Mouse (Mus musculus) kidney, adult 18-20 months (tissue): ENCODE measurements at regions not wholly inside any gene's neighbourhood (a gene's known extent, or its start where the extent isn't known, plus 50 kb on each side); places are given as distances from the start of the nearest gene placed in this dataset.

Experiments
- DNase-seq: peaks from one replicate; pipeline ENCODE4 v3.0.0; 2021

DNA sequence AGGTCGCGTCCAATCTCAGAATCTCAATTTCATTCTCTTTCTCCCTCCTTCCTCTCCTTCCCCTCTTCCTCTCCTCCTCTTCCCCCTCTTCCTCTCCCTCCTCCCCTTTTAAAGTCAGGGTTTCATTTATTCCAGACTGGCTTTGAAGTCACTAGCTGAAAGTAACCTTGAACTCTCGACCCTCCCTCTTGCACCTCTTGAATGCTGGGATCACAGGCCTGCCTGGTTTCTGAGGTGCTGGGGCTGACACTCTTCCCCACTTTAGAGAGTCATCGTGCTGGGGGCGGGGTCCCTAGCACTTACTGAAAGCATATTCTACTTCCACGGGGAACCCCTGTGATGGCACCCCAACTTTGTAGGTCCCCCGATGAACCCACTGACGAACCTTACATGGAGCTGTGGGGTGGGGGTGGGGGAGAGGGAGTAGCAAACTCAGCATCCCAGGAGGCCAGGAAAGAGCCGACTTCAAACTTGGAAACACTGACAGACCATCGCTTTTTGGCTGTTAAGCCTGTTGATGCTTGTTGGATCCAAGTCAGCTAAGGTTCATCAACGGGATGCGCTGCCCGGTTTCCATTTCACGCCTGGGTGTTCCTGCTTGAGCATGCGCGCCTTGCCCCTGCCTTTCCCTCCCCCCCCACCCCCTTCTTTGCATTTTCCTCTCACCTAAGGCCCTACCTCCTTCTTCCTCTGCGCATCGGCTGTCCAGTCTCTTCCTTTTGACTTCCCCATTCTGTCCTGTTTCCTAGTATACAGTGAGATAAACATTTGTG, 132.0 kb upstream of the Med13l start:
- DNase-seq, result no peak

DNA sequence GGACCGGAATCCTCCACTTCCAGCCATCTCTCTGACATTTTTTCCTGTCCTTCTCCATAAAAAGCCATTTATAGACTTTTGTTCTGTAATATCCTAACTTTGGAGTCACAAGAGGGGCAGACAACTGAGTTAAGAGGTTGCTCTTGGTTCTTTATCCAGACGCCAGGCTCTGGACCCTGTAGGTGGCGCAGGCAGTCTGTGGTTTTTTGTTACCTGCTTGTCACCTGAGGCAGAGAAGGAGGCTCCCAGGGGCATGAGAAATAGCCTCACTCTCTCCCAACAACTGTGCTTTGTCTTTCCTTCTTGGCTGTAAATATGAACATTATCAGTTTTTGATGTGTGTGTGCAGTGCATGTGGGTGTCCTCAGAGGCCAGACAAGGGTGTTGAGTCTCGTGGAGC, 126.9 kb upstream of the Med13l start:
- DNase-seq, result no peak

DNA sequence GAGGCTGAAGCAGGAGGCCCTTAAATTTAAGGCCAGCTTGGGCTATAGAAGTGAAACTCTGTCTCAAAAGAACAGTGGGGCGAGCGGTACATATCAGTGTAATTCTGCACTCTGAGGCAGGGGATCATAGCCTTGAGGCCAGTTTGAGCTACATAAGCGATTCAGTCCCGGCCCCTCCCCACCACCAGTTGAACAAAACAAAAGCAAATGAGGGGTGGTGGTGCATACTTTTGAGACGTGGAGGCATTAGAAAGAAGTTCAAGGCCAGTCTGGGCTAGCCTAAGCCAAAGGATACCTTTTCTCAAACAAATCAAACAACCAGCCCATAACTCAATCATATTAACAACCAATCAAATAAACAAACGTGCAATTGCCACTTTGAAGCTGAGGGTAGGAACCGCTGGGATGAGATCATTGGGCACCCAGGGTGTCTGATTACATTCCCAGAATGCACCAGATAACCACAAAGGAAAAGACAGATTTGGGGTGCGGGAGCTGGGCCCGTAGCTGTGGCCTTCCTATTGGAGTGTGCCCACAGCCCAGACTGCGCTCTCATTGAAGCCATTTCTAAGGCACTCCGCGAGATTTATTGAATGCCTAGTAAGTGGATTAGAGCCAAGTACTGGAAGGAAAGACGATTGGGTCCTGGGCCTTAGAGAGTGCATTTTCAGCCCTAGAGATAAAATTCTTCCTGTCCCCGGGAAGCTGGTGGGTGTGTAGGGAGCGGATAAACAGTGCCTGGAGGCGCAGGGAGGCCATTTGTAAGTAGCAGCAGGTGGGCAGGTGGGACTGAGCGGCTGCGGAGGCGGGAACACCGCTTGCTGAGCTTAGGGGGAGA, 125.5 kb upstream of the Med13l start:
- no peak for DNase-seq

DNA sequence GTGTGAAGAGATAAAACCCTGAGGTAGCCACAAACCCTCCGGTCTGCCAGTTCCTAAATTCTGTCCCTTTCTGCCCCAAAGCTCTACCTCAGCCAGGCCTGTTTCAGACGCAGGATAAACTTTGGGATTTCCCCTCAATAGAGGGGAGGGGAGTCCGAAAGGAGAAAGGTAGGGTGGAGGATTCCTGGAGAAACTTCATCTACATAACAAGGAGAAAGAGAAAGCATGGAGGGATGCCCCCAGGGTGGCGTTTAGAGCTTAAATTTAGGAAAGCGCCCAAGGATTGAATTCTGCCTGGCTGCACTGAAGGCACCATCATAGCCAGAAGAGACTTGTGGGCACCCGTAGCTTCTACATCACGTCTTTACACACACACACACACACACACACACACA, 124.9 kb upstream of the Med13l start:
- DNase-seq, result no peak

DNA sequence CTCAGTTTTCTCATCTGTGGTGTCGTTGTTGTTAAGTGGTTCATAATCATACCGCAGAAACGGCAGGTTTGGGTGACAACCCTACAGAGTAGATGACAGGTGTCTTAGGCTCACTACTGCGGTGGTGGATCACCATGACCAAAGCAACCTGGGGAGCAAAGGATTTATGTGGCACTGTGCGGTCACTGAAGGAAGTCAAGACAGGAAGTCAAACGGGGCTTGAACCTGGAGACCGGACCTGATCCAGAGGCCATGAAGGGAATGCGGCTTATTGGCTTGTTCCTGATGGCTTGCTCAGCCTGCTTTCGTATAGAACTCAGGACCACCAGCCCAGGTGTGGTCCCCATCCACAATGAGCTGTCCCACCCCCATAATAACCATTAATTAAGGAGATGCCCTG, 124.4 kb upstream of the Med13l start:
- no peak for DNase-seq

DNA sequence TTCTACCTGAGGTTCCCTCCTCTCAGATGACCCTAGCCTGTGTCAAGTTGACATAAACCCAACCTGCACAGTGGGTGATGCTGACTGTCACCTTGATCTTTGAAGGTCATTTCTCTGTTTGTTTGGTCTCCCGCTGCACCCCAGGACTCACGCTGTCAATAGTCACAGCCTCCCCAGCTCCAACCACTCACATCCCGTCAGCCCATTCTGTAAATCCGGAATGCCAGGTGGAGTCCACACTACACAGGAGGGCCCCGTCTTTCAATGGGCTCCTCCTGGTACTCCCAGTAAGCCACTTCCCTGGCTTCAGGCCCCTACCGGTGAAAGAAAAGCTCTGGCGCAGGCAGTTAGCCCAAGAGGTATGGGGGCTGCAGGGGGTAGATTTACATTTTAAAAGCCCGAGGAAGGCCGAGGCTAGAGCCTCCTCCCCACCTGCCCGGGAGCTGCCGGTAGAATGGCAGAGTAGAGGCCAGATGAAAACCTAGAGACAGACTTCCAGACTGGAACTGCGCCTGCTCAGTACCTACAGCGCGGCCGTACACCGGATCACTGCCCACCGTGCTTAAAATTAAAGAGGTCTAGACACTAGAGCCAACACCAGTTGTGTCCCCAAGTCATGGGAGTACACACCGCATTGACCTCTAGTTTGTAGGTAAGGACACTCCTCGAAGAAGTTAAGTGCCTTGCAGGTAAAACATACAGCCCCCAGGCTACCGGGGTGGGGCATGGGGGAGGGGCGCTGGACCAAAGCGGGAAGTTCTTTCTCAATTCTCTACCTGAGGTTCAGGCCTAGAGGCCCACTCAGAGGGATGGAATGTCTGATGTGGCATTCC, 123.8 kb upstream of the Med13l start:
- DNase-seq, result no peak

DNA sequence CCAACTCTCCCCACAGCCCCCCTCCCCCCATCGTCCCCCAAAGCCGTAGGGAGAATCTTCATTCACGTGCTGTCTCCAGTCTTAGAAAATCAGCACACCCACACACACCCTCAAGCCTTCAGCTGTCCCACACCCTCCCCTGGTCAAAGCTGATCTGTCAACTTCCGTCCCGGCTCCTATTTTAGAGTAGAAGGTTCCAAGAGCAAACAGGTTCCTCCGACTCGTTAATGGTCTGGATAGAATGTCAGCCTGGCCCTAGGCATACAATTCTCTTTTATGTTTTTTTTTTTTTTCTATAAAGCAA, 123.2 kb upstream of the Med13l start:
- DNase-seq, result no peak

DNA sequence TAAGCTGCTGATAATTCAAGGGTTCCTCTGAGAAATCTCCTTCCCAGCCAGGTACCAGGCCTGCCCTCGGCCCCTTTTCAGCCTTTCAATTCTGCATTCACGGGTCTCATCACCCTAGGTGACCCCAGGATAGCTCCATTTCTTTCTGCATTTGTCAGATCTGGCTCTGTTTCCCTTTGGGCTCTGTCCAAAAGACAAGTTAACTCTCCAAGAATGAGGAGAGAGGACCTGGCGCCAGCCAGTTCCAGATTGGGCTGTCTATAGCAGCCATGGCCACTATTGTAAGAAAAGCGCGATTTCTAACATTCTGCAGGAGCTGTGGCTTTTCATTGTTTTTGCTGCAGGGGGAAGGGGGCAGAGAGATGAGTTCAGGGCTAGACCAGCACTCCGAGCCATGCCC, 122.5 kb upstream of the Med13l start:
- no peak for DNase-seq

DNA sequence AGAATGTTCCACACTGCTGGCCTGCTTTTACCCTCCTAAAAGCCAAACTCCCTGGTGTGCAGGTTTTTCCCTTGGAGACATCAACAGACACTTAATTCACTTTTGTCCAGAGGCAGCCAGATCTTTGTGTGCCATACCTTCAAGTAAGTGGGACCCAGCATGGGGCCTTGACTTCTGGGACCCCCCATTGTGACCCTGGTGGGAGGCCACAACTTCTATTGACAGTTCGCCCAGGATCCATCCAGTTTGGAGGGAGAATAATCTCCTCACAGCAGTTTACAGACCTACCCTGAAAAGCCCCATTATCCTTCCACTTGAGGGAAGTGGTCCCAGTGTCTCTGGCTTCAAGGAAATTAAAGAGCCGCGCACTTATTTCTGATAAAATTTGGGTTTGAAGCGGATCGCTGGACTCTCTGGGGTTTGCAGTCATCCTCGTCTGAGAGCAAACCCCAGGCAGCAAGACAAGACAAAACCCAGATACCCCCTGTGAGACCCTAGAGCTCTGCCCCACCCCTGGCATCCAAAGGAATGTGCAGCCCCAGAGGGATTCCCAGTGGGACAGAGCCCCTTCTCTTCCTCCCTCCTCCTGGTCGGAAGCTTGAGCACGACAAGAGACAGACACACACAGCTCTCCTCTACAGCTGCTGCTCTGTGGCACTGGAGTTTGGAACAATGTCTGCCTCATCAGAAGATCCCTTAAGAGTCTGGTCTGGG, 115.8 kb upstream of the Med13l start:
- no peak for DNase-seq

DNA sequence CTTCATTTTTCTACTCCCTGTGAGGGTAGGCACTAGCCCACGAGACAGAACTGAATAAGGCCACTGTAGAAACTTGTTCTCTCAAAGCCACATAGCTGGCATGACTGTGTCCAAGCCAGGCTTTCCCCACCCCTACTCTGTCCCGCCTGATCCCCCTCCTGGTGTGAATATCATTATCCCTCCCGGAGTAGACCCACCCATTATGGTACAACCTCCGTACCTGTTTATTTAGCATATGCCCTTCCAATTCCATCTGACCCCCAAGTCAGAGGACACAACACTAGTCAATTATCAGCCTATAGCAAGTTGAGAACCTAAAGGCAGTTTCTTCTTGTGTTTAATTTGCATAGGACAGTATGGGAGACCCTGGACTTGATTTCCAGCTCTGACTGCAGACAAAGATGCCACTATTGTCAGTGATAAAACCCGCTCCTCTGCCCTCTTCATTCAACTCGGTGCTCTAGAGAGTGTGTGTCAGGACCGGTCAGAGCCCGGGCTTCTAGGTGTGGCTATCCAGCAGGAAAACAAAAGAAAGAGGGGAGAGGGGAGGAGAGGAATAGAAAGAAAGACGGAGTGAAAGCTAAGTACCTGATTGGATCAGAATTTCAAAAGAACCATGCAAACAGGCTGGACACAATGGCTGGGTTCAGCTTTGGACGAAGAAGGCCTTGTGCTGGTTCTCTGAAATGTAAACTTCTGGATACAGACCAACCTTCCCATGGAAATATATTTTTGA, 115.1 kb upstream of the Med13l start:
- no peak for DNase-seq

DNA sequence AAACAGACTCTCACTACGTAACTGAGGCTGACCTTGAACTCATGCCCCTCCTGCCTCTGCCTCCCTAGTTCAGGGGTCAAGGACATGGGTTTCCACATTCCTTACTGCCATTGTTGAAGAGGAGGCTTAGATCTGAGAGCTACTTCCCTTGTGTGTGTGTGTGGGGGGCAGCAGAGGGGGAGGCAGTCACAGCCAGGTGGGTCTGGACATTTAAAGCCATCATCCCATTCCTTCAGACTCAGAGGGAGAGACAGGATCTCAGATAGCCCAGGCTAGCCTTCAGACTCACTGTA, 114.5 kb upstream of the Med13l start:
- no peak for DNase-seq

DNA sequence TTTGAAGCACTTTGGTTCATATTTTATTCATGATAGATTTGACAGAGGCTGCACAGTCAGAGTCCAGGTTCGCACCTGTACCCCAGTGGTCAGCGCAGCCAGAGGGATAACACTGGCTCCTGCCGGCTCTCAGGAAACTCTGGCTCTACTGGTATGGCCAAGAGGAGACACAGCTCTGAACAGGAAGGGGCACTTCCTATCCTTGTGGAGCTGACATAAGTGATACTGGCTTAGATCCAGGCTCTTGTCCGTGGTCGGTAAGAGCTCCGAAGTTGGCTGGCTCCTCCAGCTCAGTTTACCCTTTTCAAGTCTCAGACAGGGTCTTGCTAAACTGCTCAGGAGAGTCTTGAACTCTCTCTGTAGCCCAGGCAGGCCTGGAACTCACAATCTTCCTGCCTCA, 113.6 kb upstream of the Med13l start:
- DNase-seq, result no peak

DNA sequence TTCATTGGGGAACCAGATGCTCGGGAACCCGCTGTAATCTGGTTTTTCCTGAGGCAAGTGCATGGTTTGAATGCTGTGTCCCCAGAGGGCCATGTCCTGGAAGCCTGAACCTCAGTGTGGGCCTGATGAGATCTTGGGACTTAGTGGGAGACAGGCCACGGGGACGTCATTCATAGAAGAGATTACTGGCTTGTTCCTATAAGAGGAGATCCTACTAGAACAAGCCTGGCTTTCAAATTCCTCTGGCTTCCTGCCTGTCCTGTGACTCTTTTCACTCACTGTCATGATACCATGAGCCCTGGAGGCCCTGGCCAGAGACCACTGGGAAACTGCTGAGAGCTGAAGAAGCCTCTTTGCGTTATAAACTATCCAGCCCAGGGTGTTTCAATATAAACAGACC, 113.1 kb upstream of the Med13l start:
- no peak for DNase-seq

DNA sequence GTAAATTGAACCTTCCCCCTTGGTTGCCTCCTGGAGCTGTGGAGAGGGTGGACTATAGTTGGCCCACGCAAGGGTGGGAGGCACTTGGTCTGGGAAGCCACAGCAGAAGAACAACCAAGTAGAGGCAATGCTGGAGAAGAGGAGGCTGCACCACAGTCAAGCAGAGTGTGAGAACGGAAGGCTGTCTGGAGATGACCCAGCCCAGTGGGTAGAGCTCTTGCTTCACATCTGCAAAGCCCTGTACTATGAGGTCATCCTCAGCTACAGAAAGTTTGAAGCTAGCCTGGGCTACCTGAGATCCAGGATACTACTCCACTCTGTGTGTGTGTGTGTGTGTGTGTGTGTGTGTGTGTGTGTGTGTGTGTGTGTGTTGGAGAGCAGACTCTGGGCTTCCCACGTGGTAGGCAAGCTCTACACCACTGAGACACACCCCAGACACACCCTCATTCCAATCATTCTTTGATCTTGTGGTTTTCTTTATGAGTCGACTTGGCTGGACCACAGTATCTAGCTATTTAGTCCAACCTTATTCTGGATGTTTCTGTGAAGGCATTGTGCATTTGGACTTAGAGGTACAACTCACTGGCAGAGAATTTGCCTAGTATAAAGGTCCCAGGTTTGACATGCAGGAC, 111.5 kb upstream of the Med13l start:
- no peak for DNase-seq

DNA sequence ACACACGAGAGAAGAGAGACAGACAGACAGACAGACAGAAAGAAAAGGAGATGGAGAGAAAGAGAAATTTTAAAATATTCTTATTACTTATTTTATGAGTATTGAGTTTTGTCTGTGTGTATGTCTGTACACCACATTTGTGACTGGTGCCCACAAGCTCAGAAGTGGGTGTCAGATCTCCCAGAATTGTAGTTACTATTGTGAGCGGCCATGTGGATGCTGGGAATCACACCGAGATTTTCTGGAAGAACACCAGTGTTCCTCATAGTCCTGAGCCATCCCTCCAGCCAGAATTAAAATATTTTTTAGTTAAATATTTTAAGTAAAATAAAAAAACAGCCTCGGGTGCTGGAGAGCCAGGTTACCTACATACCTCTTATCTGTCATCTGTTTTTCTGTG, 110.6 kb upstream of the Med13l start:
- DNase-seq, result no peak

DNA sequence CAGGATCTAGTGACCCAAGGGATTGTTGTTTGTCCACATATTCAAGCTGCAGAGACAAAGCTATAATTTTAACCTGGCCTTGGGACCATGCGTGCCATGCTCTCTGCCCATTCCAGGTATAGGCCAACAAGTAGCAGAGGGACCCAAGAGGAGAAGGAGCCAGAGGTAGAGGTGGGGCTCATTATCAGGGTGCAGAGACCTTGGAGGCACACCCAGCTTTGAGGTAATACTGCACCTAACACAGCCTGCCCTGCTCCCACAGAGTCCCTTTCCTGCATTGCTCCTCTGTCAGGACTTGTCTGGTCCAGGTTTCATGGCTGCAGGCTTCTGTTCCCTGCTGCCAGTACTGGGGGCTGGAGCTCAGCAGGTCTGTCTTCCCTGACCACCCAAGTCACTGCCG, 108.4 kb upstream of the Med13l start:
- no peak for DNase-seq

DNA sequence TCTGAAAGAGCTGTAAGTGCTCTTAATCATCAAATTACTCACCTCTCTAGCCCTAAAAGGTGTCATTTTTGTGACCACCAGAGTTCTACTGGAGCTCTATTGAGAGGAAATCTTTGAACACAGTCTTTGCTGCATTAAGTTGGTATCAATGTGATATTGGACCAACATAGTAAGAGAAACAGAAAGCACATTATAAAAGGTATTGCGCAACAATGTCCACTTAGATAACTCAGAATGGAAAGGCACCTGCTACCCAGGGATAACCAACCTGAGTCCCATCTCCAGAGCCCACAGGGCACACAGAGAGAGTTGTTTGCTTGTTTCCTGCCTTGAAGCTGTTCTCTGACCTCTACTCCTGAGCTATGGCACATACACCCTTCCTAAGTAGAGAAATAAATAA, 106.4 kb upstream of the Med13l start:
- no peak for DNase-seq

DNA sequence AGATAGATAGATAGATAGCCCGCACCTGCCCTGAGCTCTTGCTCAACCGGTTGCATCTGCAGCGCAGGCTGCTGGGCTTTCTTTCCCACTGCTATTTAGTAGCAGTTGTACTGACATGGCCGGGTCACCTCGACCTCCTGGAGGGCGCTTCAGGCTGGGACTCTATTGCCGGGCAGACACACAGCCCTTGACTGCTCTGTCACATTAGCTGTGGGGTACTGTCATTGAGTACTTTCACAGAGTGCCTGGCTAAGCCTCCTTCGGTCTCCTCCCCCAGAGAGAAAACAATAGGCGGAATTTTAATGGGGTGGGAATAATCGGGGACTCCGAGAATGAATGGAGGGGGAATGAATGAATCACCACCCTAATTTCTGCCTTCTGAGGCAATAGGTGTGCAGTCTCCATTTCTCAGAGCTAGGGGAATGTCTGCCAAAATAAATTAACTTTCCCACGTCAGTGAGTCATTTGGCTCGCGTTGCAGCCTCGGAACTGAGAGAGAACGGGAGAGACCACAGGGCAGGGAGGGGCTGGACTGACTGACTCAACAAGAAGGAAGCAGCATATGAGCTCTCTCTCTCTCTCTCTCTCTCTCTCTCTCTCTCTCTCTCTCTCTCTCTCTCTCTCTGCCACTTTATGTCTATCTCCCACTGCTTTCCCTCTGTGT, 101.6 kb upstream of the Med13l start:
- peak; percentile 27 for DNase-seq

DNA sequence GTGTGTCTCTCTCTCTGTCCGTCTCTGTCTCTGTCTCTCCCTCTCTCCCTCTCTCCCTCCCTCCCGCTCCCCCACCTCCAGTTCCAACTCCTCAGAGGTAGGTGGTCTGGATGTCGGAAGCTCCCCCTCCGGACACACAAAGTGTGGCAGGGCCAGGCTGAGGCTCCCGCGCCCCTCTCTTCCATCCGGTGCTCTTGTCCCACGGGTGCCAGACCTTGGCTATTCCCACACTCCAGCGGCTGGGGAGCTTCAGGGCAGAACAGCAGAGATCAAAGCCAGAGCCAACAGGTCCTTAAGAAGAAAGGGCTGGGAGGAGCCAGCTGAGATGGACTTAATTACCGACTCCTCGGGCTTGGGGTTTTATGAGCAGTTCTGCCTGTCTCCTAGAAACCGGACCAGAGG, 101.1 kb upstream of the Med13l start:
- DNase-seq, result peak; percentile 16

DNA sequence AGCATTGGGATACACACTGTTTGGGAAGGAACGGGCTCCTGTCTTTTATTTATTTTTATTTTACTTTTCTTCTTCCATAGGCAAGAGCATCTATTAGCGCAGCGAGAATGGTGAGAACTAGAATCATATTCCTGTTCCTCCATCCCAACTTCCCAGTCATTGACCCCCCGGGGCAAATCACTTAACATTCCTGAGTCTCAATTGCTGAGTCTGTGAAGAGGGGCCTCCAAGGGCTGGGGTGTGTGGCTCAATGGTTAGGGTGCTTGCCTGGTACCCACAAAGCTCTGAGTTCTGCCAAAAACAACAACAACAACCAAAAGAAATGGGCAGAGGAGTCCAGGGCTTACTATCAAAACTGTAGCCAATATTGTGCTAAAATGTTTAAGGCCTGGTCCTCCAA, 98.5 kb upstream of the Med13l start:
- DNase-seq, result no peak
